Mouse (Mus musculus) left cerebral cortex, adult 2 months (tissue): ENCODE data around the gene Galnt16. TPM values are rescaled to one million over a fixed set of nuclear protein-coding genes. Genes with fewer than 3 reads are reported as not detected.

Source experiments
- DNase-seq, 2 experiments: peaks; one replicate each; pipeline ENCODE4 v3.0.0; 2021 to 2022; ENCODE audit warnings: low spot score in 2 of 2, mixed read lengths in 1 of 2; ENCODE audit errors: extremely low spot score in 1 of 2
- H3K27ac ChIP-seq: fragments of 200-600 bp; 2 replicates; pipeline ENCODE4 v1.8.1; 2022
- H3K4me3 ChIP-seq: fragments of 200-600 bp; 2 replicates; pipeline ENCODE4 v1.8.1; 2022
- CTCF ChIP-seq: fragments of 200-600 bp; IDR thresholded peaks from 2 replicates; pipeline ENCODE4 v1.8.1; 2022; ENCODE audit warnings: antibody characterized with exemption, mild to moderate bottlenecking, moderate library complexity
- intact Hi-C: fragments of 180-260 bp; cut with DNase I; formaldehyde crosslinking; loops from one replicate; pipeline ENCODE4 v1.15.1; 2025
- total RNA-seq, 2 experiments: library from RNA; stranded (reverse); gene quantifications; 2 replicates each; pipeline ENCODE4 v1.2.3; 2021

Galnt16 gene
- total RNA-seq, 2 experiments from 2014 or later = 94.6 to 94.9 TPM

GRCm38 (mm10) chr12:80518393-80518756 is 298 bp downstream of the Galnt16 start:
- peak in 1 of 2 experiments; percentile 59 for DNase-seq
- intact Hi-C loops = loop anchor here (2.0 kb wide), 1 partner anchor 124 kb away; the partner anchor contains the start of gene Slc39a9
- Histone ChIP-seq H3K4me3 (peak overlapping the region; percentile 86), H3K27ac (peak overlapping the region; percentile 59)
- TF ChIP-seq CTCF = no peak

GRCm38 (mm10) chr12:80518757-80519620 is 912 bp downstream of the Galnt16 start:
- no peak for TF ChIP-seq CTCF
- Histone ChIP-seq H3K27ac (peak overlapping the region; percentile 87), H3K4me3 (peak overlapping the region; percentile 86)
- intact Hi-C loops = loop anchor here (1.0 to 2.0 kb wide), 2 partner anchors 56 to 124 kb away; partner anchors contain the start of gene Slc39a9
- DNase-seq = peak; percentile 53 to 71

GRCm38 (mm10) chr12:80519621-80520332 is 1.7 kb downstream of the Galnt16 start:
- H3K4me3 ChIP-seq = peak overlapping the region; percentile 86
- TF ChIP-seq CTCF = peak; percentile 57
- peak; percentile 63 to 70 for DNase-seq
- intact Hi-C loops = loop anchor here (1.0 to 2.0 kb wide), 2 partner anchors 56 to 123 kb away; partner anchors contain the start of gene Slc39a9
- H3K27ac ChIP-seq = peak overlapping the region; percentile 87

DNA sequence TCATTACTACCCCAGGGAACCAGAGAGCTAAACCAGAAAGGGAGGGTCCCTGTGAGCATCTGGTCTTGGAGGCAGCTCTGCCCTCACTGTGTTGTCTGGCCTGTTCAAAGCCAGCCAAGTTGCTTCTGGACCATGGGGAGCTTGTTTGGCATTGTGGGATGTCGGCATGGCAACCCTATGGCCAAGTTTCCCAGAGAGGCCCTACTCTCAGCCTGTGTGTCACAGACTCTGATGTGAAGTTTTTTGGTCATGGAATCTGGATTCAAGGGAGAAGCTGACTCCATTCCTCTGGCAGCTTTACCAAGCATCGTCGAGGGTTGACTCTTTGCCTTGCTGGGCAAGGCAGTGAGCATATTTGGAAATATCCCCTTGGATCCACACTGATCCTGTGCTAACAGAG is 3.9 kb downstream of the Galnt16 start:
- Histone ChIP-seq H3K27ac (no peak overlapping the region), H3K4me3 (no peak overlapping the region)
- intact Hi-C loops = no loop called here
- no peak for TF ChIP-seq CTCF
- DNase-seq = no peak

DNA sequence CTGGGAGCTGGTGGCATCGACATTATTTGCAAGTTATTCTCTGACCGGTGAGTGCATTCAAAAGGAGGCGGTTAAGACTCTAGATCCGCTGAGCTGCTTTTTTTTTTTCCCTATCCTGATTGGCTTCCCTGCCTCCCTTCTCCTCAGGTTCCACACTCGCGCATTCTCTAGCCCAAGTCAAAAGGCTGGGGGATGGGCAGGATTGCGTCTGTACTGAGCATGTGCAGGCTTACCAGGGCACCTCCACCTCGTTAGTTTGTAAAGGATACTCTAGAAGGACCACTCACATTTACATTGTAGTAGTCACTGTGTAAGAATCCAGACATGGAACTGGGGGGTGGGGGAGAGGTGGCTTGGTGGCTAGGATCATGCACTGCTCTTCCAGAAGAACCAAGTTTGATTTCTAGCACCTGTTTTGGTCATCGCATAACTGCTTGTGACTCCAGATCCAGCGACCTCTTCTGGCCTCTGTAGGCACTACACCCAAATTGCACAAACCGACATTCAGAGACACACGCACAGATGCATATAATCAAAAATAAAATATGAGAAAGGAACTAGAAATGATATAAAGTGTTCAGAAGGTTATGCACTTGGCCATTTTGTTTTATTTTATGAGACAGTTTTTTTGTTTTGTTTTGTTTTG is 6.3 kb downstream of the Galnt16 start:
- intact Hi-C loops = no loop called here
- H3K27ac ChIP-seq = no peak overlapping the region
- peak; percentile 28 for TF ChIP-seq CTCF
- no peak for DNase-seq
- H3K4me3 ChIP-seq = no peak overlapping the region

- TF ChIP-seq CTCF = no peak
- H3K4me3 ChIP-seq = no peak overlapping the region
- no peak for DNase-seq
- intact Hi-C loops = no loop called here
- no peak overlapping the region for H3K27ac ChIP-seq
These were observed 7.4 kb downstream of the Galnt16 start for GRCm38 (mm10) chr12:80525513-80525912.

DNA sequence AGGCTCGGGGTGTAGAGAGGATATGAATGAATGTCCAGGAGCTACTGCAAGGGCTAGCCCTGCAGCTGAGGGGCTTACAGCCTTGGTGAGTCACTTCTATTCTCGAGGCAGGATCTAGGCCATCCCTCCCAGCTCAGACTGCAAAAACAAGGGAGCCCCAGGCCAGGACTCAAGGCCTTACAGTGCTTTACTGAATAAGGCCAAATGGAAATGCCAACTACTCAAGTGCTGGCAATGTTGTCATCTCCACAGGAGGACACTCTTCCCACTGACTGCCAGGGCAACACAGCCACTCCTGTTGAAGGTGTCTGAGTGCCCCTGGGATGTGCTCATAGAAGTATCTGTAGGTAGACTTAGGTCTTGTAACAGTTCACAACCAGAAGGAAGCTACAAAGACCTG is 8.4 kb downstream of the Galnt16 start:
- Histone ChIP-seq H3K27ac (peak overlapping the region; percentile 84), H3K4me3 (no peak overlapping the region)
- intact Hi-C loops = no loop called here
- no peak for DNase-seq
- TF ChIP-seq CTCF = no peak

- Histone ChIP-seq H3K4me3 (no peak overlapping the region), H3K27ac (peak overlapping the region; percentile 84)
- no peak for TF ChIP-seq CTCF
- intact Hi-C loops = no loop called here
- peak in 1 of 2 experiments; percentile 29 for DNase-seq
These were observed 9.8 kb downstream of the Galnt16 start for GRCm38 (mm10) chr12:80527727-80528389.

- no peak overlapping the region for H3K27ac ChIP-seq
- no peak for TF ChIP-seq CTCF
These were observed 12.0 kb downstream of the Galnt16 start for GRCm38 (mm10) chr12:80530052-80530451.

DNA sequence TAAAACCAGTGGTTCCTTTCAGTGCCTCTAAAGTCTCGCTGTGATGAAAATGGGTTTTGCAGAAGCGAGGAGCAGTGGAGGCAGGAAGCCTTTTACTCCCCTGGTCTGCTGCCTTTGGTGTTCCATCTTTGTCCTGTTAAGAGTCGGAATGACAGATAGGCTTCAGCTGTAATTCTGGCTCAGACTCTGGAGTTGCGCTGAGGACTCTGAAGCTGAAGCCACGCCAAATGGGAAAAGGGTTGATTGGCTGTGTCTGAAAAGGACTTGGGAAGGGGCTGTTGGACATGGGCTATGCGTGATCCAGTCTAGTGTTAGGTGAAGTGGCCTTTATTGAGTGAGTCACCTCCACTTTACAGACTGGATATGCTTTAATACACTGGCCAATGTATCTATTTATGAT is 12.6 kb downstream of the Galnt16 start:
- no peak overlapping the region for H3K27ac ChIP-seq
- no peak for DNase-seq
- intact Hi-C loops = no loop called here
- H3K4me3 ChIP-seq = no peak overlapping the region
- TF ChIP-seq CTCF = no peak

More at GRCm38 (mm10) chr12:80530052-80530451, 12.0 kb downstream of the Galnt16 start:
- H3K4me3 ChIP-seq = no peak overlapping the region
- intact Hi-C loops = no loop called here
- DNase-seq = no peak

- H3K27ac ChIP-seq = no peak overlapping the region
- no peak for TF ChIP-seq CTCF
- intact Hi-C loops = no loop called here
- no peak overlapping the region for H3K4me3 ChIP-seq
- DNase-seq = no peak
These were observed 13.5 kb downstream of the Galnt16 start for GRCm38 (mm10) chr12:80531585-80531984.
